Mouse (Mus musculus): Measurements from ENCODE around the gene Ube2cbp.

DNA sequence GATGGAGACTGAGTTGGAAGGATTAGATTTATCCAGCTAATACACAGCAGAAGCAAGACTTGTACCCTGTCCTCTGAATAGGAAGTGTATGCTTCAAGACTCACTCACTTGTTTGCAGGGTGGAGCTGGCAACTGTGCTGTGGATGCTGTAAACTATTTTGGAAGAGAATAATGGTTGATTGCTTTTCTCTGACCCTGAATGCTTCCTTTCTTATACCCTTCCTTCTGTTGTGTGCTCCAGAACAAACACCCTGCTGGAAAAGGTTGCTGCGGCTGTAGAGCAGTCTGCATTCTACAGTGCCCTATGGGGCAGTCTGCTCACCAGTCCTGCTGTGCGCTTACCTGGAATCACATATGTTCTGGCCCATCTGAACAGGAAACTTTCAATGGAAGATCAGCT, 27.0 kb upstream of the Ube2cbp start:
- no peak for TF ChIP-seq EP300 (optimal IDR thresholded peaks at IDR 0.05)
- TF ChIP-seq CTCF (IDR thresholded peaks at IDR 0.05; ENCODE audit: low read depth): no peak

Measured in stomach, postnatal 0 days (tissue).